Mouse (Mus musculus) c-Kit-negative CD71-positive TER-119-positive erythroid progenitor cells, embryonic 14.5 days (primary cell): ENCODE measurements around the gene Dtymk.

Experiments used
- DNase-seq: peaks from one replicate; pipeline ENCODE4 v3.0.0-alpha.2; 2013; ENCODE audit warnings: low read depth, low spot score

Dtymk gene

GRCm38 (mm10) chr1:93804818-93805217 lies 3.1 kb upstream of the Dtymk start:
- DNase-seq, result no peak

GRCm38 (mm10) chr1:93803556-93804507 lies 2.1 kb upstream of the Dtymk start, which contains the start of gene Ing5:
TSS of gene Ing5 (plus strand) at chr1:93803965.
- peak; percentile 96 for DNase-seq

- no peak for DNase-seq
Observed at GRCm38 (mm10) chr1:93802771-93803170, 1.0 kb upstream of the Dtymk start.

GRCm38 (mm10) chr1:93800670-93801503 lies 847 bp downstream of the Dtymk start:
- DNase-seq, result no peak

- DNase-seq, result no peak
Observed at GRCm38 (mm10) chr1:93795886-93796285, 5.8 kb downstream of the Dtymk start.

- no peak for DNase-seq
Observed at GRCm38 (mm10) chr1:93794526-93794925, 7.2 kb downstream of the Dtymk start.

GRCm38 (mm10) chr1:93786912-93787311 lies 14.8 kb downstream of the Dtymk start:
- no peak for DNase-seq

GRCm38 (mm10) chr1:93776686-93777085 lies 25.0 kb downstream of the Dtymk start:
- DNase-seq, result no peak

- DNase-seq, result no peak
Observed at GRCm38 (mm10) chr1:93769901-93770300, 31.8 kb downstream of the Dtymk start.

- DNase-seq, result no peak
Observed at GRCm38 (mm10) chr1:93767600-93767999, 34.1 kb downstream of the Dtymk start.

- DNase-seq, result no peak
Observed at GRCm38 (mm10) chr1:93764871-93765591, 36.7 kb downstream of the Dtymk start.

GRCm38 (mm10) chr1:93763531-93763930 lies 38.2 kb downstream of the Dtymk start:
- DNase-seq, result peak; percentile 61

- no peak for DNase-seq
Observed at GRCm38 (mm10) chr1:93760076-93760475, 41.7 kb downstream of the Dtymk start.

- no peak for DNase-seq
Observed at GRCm38 (mm10) chr1:93756154-93756553, 45.6 kb downstream of the Dtymk start.

- no peak for DNase-seq
Observed at GRCm38 (mm10) chr1:93755618-93756017, 46.1 kb downstream of the Dtymk start.

GRCm38 (mm10) chr1:93755291-93755610 lies 46.5 kb downstream of the Dtymk start:
- no peak for DNase-seq

GRCm38 (mm10) chr1:93754573-93755290 lies 47.0 kb downstream of the Dtymk start, which contains the start of gene Thap4:
TSS of gene Thap4 (minus strand) at chr1:93754864.
- peak; percentile 65 for DNase-seq

GRCm38 (mm10) chr1:93753911-93754572 lies 47.7 kb downstream of the Dtymk start:
- DNase-seq, result no peak

GRCm38 (mm10) chr1:93751290-93751689 lies 50.4 kb downstream of the Dtymk start, which contains the start of gene Atg4b:
TSS of gene Atg4b (plus strand) at chr1:93751500.
- no peak for DNase-seq

- DNase-seq, result no peak
Observed at GRCm38 (mm10) chr1:93748539-93748938, 53.2 kb downstream of the Dtymk start.
